Mouse (Mus musculus): ENCODE measurements around the gene Abl2. TPM values are rescaled to one million over a fixed set of nuclear protein-coding genes. Genes with fewer than 3 reads are reported as not detected.

Abl2 gene
- polyA plus RNA-seq, 1 experiment = 5.9 TPM

DNA sequence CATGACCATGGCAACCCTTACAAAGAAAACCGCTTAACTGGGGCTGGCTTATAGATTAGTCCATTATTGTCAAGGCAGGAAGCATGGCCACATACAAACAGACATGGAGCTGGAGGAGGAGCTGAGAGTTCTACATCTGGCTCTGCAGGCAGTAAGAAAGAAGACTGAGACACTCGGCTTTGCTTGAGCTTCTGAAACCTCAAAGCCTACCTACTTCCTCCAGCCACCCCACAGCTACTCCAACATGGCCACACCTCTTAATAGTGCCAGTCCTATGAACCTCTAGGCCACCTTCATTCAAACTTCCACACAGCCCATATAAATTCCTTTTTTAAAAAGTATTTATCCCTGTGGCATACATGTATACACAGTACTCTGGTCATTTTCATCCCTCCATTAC lies 21.6 kb upstream of the Abl2 start:
- TF ChIP-seq POLR2A (IDR thresholded peaks at IDR 0.05; ENCODE audit: control insufficient read depth, low read depth, low read length) = no peak
- TF ChIP-seq CTCF (IDR thresholded peaks at IDR 0.05; ENCODE audit: control insufficient read depth, insufficient read depth, insufficient replicate concordance, low read depth, low read length) = no peak
- H3K27me3 ChIP-seq (ENCODE audit: control insufficient read depth, insufficient read depth, low read length) = no peaks in the 10 kb centered on the region
- no peaks in the 10 kb centered on the region for H3K36me3 ChIP-seq (ENCODE audit: control insufficient read depth, insufficient read depth, low read length)
- H3K27ac ChIP-seq (ENCODE audit: control insufficient read depth, insufficient read depth, low read depth, low read length) = no peak overlapping the region
- H3K4me1 ChIP-seq (ENCODE audit: control insufficient read depth, insufficient read depth, low read length) = no peaks in the 10 kb centered on the region
- no peak overlapping the region for H3K4me3 ChIP-seq (ENCODE audit: control insufficient read depth, low read depth, low read length)

DNA sequence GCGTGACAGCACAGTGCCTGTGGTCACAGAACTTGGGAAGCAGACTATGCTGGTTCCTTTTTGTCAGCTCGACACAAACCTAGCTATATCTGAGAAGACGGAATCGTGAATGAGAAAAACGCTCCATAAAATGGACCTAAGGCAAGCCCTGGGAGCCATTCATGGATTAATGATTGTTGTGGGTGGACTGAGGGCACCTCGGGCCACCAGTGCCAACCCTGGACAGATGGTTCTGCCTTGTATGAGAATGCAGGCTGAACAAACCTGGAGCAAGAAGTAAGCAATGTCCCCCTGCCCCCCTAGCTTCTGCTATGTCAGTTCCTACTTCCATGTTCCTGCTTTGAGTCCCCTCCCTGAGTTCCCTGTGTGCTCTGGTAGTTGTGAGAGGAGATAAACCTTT lies 20.9 kb upstream of the Abl2 start:
- H3K36me3 ChIP-seq (ENCODE audit: control insufficient read depth, insufficient read depth, low read length) = no peaks in the 10 kb centered on the region
- TF ChIP-seq CTCF (IDR thresholded peaks at IDR 0.05; ENCODE audit: control insufficient read depth, insufficient read depth, insufficient replicate concordance, low read depth, low read length) = no peak
- no peak for TF ChIP-seq POLR2A (IDR thresholded peaks at IDR 0.05; ENCODE audit: control insufficient read depth, low read depth, low read length)
- no peaks in the 10 kb centered on the region for H3K27me3 ChIP-seq (ENCODE audit: control insufficient read depth, insufficient read depth, low read length)
- H3K4me3 ChIP-seq (ENCODE audit: control insufficient read depth, low read depth, low read length) = no peak overlapping the region
- H3K27ac ChIP-seq (ENCODE audit: control insufficient read depth, insufficient read depth, low read depth, low read length) = no peak overlapping the region
- H3K4me1 ChIP-seq (ENCODE audit: control insufficient read depth, insufficient read depth, low read length) = no peaks in the 10 kb centered on the region

GRCm38 (mm10) chr1:156538382-156538781 lies 20.2 kb upstream of the Abl2 start:
- H3K4me1 ChIP-seq (ENCODE audit: control insufficient read depth, insufficient read depth, low read length) = no peaks in the 10 kb centered on the region
- no peaks in the 10 kb centered on the region for H3K36me3 ChIP-seq (ENCODE audit: control insufficient read depth, insufficient read depth, low read length)
- no peak overlapping the region for H3K27ac ChIP-seq (ENCODE audit: control insufficient read depth, insufficient read depth, low read depth, low read length)
- H3K4me3 ChIP-seq (ENCODE audit: control insufficient read depth, low read depth, low read length) = no peak overlapping the region
- no peaks in the 10 kb centered on the region for H3K27me3 ChIP-seq (ENCODE audit: control insufficient read depth, insufficient read depth, low read length)
- TF ChIP-seq CTCF (IDR thresholded peaks at IDR 0.05; ENCODE audit: control insufficient read depth, insufficient read depth, insufficient replicate concordance, low read depth, low read length) = no peak
- TF ChIP-seq POLR2A (IDR thresholded peaks at IDR 0.05; ENCODE audit: control insufficient read depth, low read depth, low read length) = no peak

DNA sequence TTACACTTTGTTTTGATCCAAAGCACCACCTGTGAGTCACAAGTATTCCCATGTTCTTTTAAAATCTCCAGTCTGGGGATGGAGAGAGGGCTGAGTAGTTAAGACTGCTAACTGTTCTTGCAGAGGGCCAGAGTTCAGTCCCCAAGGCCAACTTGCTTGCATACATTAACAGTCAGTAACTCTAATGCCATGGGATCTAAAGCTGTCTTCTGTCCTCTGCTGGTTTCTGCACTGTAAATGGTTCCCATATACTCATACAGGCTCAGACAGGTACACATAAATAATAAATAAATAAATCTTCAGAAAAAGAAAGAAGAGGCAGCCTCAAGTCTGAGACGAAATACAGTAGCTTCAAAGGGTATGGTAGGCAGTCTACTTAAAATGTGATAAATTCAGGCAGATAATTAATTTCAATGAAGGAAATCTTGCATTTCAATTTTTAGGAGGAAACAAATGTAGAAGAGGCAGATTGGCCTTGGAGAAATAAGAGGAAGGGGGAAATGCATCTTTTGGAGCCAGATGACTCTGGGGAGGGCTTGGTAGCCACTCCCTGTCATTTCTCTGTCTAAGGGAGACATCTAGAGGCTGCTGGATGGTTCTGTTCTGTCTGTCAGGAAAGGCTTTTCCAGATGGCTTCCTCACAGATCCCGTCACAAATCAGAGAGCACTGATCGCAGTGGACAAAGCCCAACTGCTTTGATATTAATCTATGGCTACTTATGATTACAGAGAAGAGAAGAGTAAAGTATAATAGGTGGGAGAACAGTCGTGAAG lies 18.6 kb upstream of the Abl2 start:
- Histone ChIP-seq H3K27ac (ENCODE audit: control insufficient read depth, insufficient read depth, low read depth, low read length) (no peak overlapping the region), H3K27me3 (ENCODE audit: control insufficient read depth, insufficient read depth, low read length) (no peaks in the 10 kb centered on the region), H3K4me3 (ENCODE audit: control insufficient read depth, low read depth, low read length) (no peak overlapping the region), H3K36me3 (ENCODE audit: control insufficient read depth, insufficient read depth, low read length) (no peaks in the 10 kb centered on the region), H3K4me1 (ENCODE audit: control insufficient read depth, insufficient read depth, low read length) (peaks cover 3% of the 10 kb centered on the region)
- TF ChIP-seq CTCF (IDR thresholded peaks at IDR 0.05; ENCODE audit: control insufficient read depth, insufficient read depth, insufficient replicate concordance, low read depth, low read length) (no peak), POLR2A (IDR thresholded peaks at IDR 0.05; ENCODE audit: control insufficient read depth, low read depth, low read length) (no peak)

DNA sequence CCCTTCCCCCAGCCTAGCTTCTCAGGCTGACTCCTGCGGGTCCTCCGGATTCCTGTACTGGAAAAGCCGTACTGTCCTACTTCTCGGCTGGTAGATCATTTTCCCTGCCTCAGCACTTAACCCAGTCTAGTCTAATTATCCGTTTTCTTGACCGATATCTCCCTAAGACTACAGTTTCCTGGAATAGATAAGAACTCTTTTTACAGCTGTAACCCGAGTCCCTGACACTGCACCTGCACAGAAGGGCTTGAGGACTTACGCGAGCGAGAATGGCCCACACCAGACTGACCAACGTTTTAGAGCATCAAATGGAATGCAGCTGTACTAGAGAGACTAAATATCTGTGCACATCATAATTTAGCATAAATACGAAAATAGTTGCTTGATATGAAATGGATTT lies 14.6 kb upstream of the Abl2 start:
- Histone ChIP-seq H3K4me1 (ENCODE audit: control insufficient read depth, insufficient read depth, low read length) (peaks cover 3% of the 10 kb centered on the region), H3K27me3 (ENCODE audit: control insufficient read depth, insufficient read depth, low read length) (no peaks in the 10 kb centered on the region), H3K4me3 (ENCODE audit: control insufficient read depth, low read depth, low read length) (no peak overlapping the region), H3K36me3 (ENCODE audit: control insufficient read depth, insufficient read depth, low read length) (no peaks in the 10 kb centered on the region), H3K27ac (ENCODE audit: control insufficient read depth, insufficient read depth, low read depth, low read length) (no peak overlapping the region)
- TF ChIP-seq CTCF (IDR thresholded peaks at IDR 0.05; ENCODE audit: control insufficient read depth, insufficient read depth, insufficient replicate concordance, low read depth, low read length) (no peak), POLR2A (IDR thresholded peaks at IDR 0.05; ENCODE audit: control insufficient read depth, low read depth, low read length) (no peak)

- TF ChIP-seq POLR2A (IDR thresholded peaks at IDR 0.05; ENCODE audit: control insufficient read depth, low read depth, low read length) (no peak), CTCF (IDR thresholded peaks at IDR 0.05; ENCODE audit: control insufficient read depth, insufficient read depth, insufficient replicate concordance, low read depth, low read length) (0 out of 2 replicates have a peak, but pooled peaks have one; percentile 15)
- peak overlapping the region; percentile 95 for H3K4me3 ChIP-seq (ENCODE audit: control insufficient read depth, low read depth, low read length)
- peaks cover 2% of the 10 kb centered on the region for H3K4me1 ChIP-seq (ENCODE audit: control insufficient read depth, insufficient read depth, low read length)
- no peaks in the 10 kb centered on the region for H3K27me3 ChIP-seq (ENCODE audit: control insufficient read depth, insufficient read depth, low read length)
- no peaks in the 10 kb centered on the region for H3K36me3 ChIP-seq (ENCODE audit: control insufficient read depth, insufficient read depth, low read length)
- H3K27ac ChIP-seq (ENCODE audit: control insufficient read depth, insufficient read depth, low read depth, low read length) = peak overlapping the region; percentile 92
Observed at GRCm38 (mm10) chr1:156558950-156559640, 509 bp downstream of the Abl2 start.

DNA sequence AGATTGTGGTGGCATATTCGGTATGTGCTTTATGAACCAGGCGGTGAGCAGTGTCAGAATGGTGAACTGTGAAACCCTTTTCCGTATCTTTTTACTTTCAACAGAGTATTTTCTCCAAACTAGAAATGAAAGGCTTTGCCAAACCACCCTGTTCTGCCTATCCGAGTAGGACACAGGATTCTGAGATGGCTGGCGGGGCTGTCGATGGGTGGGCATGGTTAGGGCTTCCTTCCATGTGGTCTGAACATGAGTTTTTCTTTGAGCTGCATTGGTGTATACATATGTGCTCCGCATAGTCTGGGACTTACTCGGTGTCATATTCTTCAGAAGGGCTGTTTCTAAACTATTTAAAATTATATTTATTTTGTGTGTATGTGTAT lies 1.0 kb downstream of the Abl2 start:
- H3K4me1 ChIP-seq (ENCODE audit: control insufficient read depth, insufficient read depth, low read length) = peaks cover 2% of the 10 kb centered on the region
- peak overlapping the region; percentile 95 for H3K4me3 ChIP-seq (ENCODE audit: control insufficient read depth, low read depth, low read length)
- no peaks in the 10 kb centered on the region for H3K36me3 ChIP-seq (ENCODE audit: control insufficient read depth, insufficient read depth, low read length)
- H3K27ac ChIP-seq (ENCODE audit: control insufficient read depth, insufficient read depth, low read depth, low read length) = peak overlapping the region; percentile 92
- no peaks in the 10 kb centered on the region for H3K27me3 ChIP-seq (ENCODE audit: control insufficient read depth, insufficient read depth, low read length)
- TF ChIP-seq POLR2A (IDR thresholded peaks at IDR 0.05; ENCODE audit: control insufficient read depth, low read depth, low read length) (no peak), CTCF (IDR thresholded peaks at IDR 0.05; ENCODE audit: control insufficient read depth, insufficient read depth, insufficient replicate concordance, low read depth, low read length) (no peak)
